Mouse (Mus musculus) stomach, embryonic 14.5 days (tissue): ENCODE measurements around the gene Ehd2. TPM values are rescaled to one million over a fixed set of nuclear protein-coding genes. Genes with fewer than 3 reads are reported as not detected.

ENCODE experiments used
- ATAC-seq: fragments of 200-750 bp; cut with Nextera tagmentation; 2 replicates; pipeline ENCODE4 v1.8.0; 2017; ENCODE audit warnings: low read depth, moderate TSS enrichment; ENCODE audit not compliant: insufficient number of reproducible peaks, insufficient read depth, low FRiP score
- H3K27ac ChIP-seq: fragments of 300-500 bp; sonication (generic); 2 replicates; pipeline ENCODE4 v1.5.1; 2014; ENCODE audit warnings: mild to moderate bottlenecking, low read length, moderate library complexity, mixed read lengths
- H3K27me3 ChIP-seq: fragments of 300-500 bp; sonication (generic); 2 replicates; pipeline ENCODE4 v1.6.1; 2014; ENCODE audit warnings: low read length, control low read depth, mixed read lengths; ENCODE audit not compliant: control insufficient read depth, insufficient read depth
- H3K36me3 ChIP-seq: fragments of 300-500 bp; sonication (generic); 2 replicates; pipeline ENCODE4 v1.6.1; 2014; ENCODE audit warnings: mild to moderate bottlenecking, control low read depth, low read length, moderate library complexity, mixed read lengths; ENCODE audit not compliant: control insufficient read depth, insufficient read depth
- H3K4me1 ChIP-seq: fragments of 300-500 bp; sonication (generic); 2 replicates; pipeline ENCODE4 v1.6.1; 2014; ENCODE audit warnings: low read length, control low read depth, mixed read lengths; ENCODE audit not compliant: control insufficient read depth, insufficient read depth
- H3K4me2 ChIP-seq: fragments of 300-500 bp; sonication (generic); replicated peaks from 2 replicates; pipeline ENCODE4 v1.6.1; 2014; ENCODE audit warnings: low read depth, low read length, control low read depth
- H3K4me3 ChIP-seq: fragments of 300-500 bp; sonication (generic); 2 replicates; pipeline ENCODE4 v1.5.1; 2014; ENCODE audit warnings: low read depth, low read length, control low read depth
- H3K9ac ChIP-seq: fragments of 300-500 bp; sonication (generic); replicated peaks from 2 replicates; pipeline ENCODE4 v1.6.1; 2014; ENCODE audit warnings: low read depth, mild to moderate bottlenecking, control low read depth, low read length, moderate library complexity, mixed read lengths
- H3K9me3 ChIP-seq: fragments of 300-500 bp; sonication (generic); 2 replicates; pipeline ENCODE4 v1.6.1; 2016; ENCODE audit warnings: low read depth, low read length, control low read depth; ENCODE audit not compliant: control insufficient read depth
- WGBS: fragments of 180-500 bp; shearing (Covaris S2); extraction: QIAGEN DNeasy Blood & Tissue Kit; methylation state at CpG from one replicate; pipeline ENCODE4 v1.1.7; 2014; 5-methylcytosine and 5-hydroxymethylcytosine counted together
- polyA plus RNA-seq: library from polyadenylated mRNA; unstranded; fragments of >200 nt; fragmentation: Nextera tagmentation; extraction: Ambion mirVana; gene quantifications from 2 replicates; pipeline ENCODE4 v1.2.1, GENCODE M21; 2014

The Ehd2 gene
- polyA plus RNA-seq, 1 experiment from 2014 or later = 36.1 TPM

DNA sequence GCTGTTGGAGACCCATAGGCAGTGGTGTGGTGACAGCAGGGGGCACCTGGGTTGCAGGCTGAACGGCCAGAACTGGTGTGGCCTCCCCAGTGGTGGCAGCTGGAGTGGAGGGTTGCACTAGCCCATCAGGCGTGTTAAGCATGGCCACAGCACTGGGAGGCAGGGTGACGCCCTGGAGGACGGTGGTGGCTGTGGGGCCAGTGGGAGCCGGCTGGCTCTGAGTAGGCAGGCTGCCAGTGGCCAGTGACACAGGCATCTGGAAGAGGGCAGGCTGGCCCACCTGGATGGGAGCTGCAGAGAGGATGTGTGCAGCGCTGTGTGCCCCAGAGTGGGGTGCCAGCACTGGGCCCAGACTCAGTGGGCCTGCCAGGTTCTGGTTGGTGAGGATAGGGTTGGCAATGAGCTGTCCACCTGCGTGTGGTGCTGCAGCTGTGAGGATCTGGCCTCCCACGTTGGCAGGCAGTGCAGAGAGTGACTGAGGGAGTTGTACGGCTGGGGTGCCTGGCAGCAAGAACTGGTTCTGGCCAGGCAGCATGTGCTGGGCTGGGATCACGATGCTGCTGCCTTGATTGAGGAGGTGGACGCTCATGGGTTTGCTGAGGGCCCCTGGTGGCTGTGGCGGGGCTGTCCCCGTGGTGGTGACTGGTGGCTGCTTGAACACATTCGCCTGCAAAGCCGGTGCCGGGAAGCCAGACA is 20.4 kb upstream of the Ehd2 start:
- no peaks in the 10 kb centered on the region for H3K9me3 ChIP-seq
- H3K36me3 ChIP-seq = peaks cover 47% of the 10 kb centered on the region
- H3K4me2 ChIP-seq = no peak overlapping the region
- H3K4me3 ChIP-seq = no peak overlapping the region
- H3K27me3 ChIP-seq = no peaks in the 10 kb centered on the region
- 96% methylated on average over 16 of the region's 16 CpGs for WGBS
- H3K4me1 ChIP-seq = no peaks in the 10 kb centered on the region
- ATAC-seq = no peak
- no peak overlapping the region for H3K9ac ChIP-seq
- no peak overlapping the region for H3K27ac ChIP-seq

GRCm38 (mm10) chr7:15982729-15983407 is 15.5 kb upstream of the Ehd2 start:
- H3K9ac ChIP-seq = no peak overlapping the region
- WGBS = 42% methylated on average over 4 of the region's 4 CpGs
- no peaks in the 10 kb centered on the region for H3K27me3 ChIP-seq
- ATAC-seq = no peak
- H3K4me1 ChIP-seq = no peaks in the 10 kb centered on the region
- H3K36me3 ChIP-seq = peaks cover 41% of the 10 kb centered on the region
- no peak overlapping the region for H3K27ac ChIP-seq
- H3K4me3 ChIP-seq = no peak overlapping the region
- no peak overlapping the region for H3K4me2 ChIP-seq
- H3K9me3 ChIP-seq = no peaks in the 10 kb centered on the region

DNA sequence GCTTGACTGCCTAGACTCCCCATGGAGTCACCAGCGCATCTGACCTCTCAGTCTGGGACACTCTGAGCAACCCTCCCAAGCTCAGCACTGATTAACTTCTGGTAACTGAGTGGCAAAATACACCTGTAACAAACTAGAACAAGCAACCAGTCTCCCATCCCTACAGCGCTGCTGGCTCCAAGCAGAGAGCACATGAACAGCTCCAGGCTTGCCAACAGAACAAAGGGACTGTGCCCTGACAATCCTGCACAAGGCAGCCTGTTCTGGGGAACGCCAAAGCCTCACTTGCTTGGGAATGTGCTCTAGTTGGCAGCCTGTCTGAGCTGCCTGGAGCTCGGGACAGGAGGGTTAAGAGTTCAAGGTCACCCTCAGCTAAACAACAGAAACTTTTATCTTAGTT is 14.2 kb upstream of the Ehd2 start:
- no peaks in the 10 kb centered on the region for H3K9me3 ChIP-seq
- no peaks in the 10 kb centered on the region for H3K27me3 ChIP-seq
- no peak for ATAC-seq
- no peak overlapping the region for H3K4me3 ChIP-seq
- H3K36me3 ChIP-seq = peaks cover 35% of the 10 kb centered on the region
- H3K27ac ChIP-seq = no peak overlapping the region
- WGBS = 78% methylated on average over 4 of the region's 4 CpGs
- H3K4me1 ChIP-seq = no peaks in the 10 kb centered on the region
- H3K4me2 ChIP-seq = no peak overlapping the region
- H3K9ac ChIP-seq = no peak overlapping the region

GRCm38 (mm10) chr7:15980246-15980645 is 12.9 kb upstream of the Ehd2 start:
- Histone ChIP-seq H3K36me3 (peaks cover 31% of the 10 kb centered on the region), H3K27ac (no peak overlapping the region), H3K4me3 (no peak overlapping the region), H3K9ac (no peak overlapping the region), H3K9me3 (no peaks in the 10 kb centered on the region), H3K27me3 (no peaks in the 10 kb centered on the region), H3K4me2 (no peak overlapping the region), H3K4me1 (no peaks in the 10 kb centered on the region)
- ATAC-seq = no peak
- WGBS = 84% methylated on average over 8 of the region's 8 CpGs

DNA sequence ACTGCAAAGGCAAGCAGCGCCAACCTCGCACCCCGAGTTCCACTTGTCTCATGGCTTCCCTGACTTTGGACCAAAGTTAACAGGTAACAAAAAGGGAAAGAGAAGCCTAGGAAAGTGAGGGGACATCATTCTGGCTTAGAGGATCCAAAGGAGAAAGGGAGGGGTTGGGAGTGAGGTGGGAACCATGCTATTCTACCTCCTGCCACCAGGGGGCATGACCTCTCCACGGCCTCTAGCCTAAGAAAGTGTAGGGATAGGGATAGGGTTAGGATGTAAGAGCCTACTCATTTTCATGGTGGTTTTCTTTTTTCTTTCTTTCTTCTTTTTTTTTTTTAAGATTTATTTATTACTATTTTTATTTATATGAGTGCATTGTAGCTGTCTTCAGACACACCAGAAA is 8.5 kb upstream of the Ehd2 start:
- H3K4me2 ChIP-seq = no peak overlapping the region
- H3K4me3 ChIP-seq = no peak overlapping the region
- H3K27ac ChIP-seq = no peak overlapping the region
- H3K4me1 ChIP-seq = no peaks in the 10 kb centered on the region
- H3K9ac ChIP-seq = no peak overlapping the region
- no peaks in the 10 kb centered on the region for H3K9me3 ChIP-seq
- no peaks in the 10 kb centered on the region for H3K27me3 ChIP-seq
- H3K36me3 ChIP-seq = peaks cover 42% of the 10 kb centered on the region
- WGBS = 81% methylated on average over 4 of the region's 4 CpGs
- ATAC-seq = no peak

DNA sequence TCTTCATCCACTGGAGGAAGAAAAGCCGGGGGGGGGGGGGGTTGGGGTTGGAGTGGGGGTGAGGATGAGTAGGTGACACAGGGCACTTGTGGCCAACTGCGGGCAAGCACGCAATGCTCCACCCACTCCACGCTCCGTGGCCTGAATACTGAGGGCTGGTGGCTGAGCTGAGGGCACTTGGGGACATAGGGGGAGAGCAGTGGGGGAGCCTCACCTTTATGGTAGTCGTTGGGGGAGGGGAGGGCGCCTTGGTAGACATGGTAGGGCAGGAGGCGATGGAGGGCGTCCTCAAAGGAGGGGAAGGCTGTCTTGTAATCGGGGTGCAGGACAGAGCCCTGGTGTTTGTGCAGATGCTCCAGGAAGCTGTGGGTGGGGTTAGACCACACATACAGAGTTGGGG is 8.1 kb upstream of the Ehd2 start:
- H3K9me3 ChIP-seq = no peaks in the 10 kb centered on the region
- H3K9ac ChIP-seq = no peak overlapping the region
- 91% methylated on average over 10 of the region's 10 CpGs for WGBS
- no peaks in the 10 kb centered on the region for H3K27me3 ChIP-seq
- no peak for ATAC-seq
- H3K4me1 ChIP-seq = no peaks in the 10 kb centered on the region
- H3K4me2 ChIP-seq = no peak overlapping the region
- H3K36me3 ChIP-seq = peaks cover 42% of the 10 kb centered on the region
- H3K27ac ChIP-seq = no peak overlapping the region
- H3K4me3 ChIP-seq = no peak overlapping the region

GRCm38 (mm10) chr7:15974712-15975111 is 7.3 kb upstream of the Ehd2 start:
- H3K36me3 ChIP-seq = peaks cover 47% of the 10 kb centered on the region
- no peak overlapping the region for H3K27ac ChIP-seq
- no peak for ATAC-seq
- H3K9ac ChIP-seq = no peak overlapping the region
- H3K27me3 ChIP-seq = no peaks in the 10 kb centered on the region
- no peaks in the 10 kb centered on the region for H3K4me1 ChIP-seq
- no peak overlapping the region for H3K4me2 ChIP-seq
- no peaks in the 10 kb centered on the region for H3K9me3 ChIP-seq
- 62% methylated on average over 5 of the region's 5 CpGs for WGBS
- H3K4me3 ChIP-seq = no peak overlapping the region

DNA sequence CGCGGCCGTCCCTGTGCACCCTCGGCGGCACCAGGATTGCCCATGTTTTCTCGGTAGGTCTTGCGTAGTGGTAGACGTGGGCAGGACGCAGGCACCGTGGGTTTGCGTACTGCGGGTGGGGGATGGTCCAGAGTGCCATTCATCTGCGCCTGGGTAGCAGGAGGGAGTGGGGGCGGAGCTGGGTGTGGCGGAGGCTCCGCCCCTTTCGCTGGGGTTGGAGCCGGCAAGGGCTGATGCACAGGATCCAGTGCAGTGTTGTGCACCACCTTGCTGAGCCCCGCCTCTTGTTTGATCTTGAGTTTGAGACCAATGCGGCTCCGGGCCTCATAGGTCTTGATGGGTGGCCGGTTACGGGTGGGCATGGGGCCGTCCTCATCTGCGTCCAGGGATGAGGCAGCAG is 4.9 kb upstream of the Ehd2 start:
- no peak overlapping the region for H3K4me3 ChIP-seq
- H3K4me1 ChIP-seq = no peaks in the 10 kb centered on the region
- 74% methylated on average over 25 of the region's 25 CpGs for WGBS
- H3K4me2 ChIP-seq = no peak overlapping the region
- H3K9me3 ChIP-seq = no peaks in the 10 kb centered on the region
- no peaks in the 10 kb centered on the region for H3K27me3 ChIP-seq
- H3K9ac ChIP-seq = no peak overlapping the region
- no peak overlapping the region for H3K27ac ChIP-seq
- peaks cover 36% of the 10 kb centered on the region for H3K36me3 ChIP-seq
- ATAC-seq = 0 out of 2 replicates have a peak, but pooled peaks have one; percentile 16
